Mouse (Mus musculus) inflammation-experienced regulatory T-cells (primary cell): ENCODE measurements around the gene Adam23. TPM values are rescaled to one million over a fixed set of nuclear protein-coding genes. Genes with fewer than 3 reads are reported as not detected.

Source experiments
- polyA plus RNA-seq, 2 experiments: library from polyadenylated mRNA; unstranded; fragments of 100-300 nt; shearing (Covaris generic); gene quantifications; one replicate each; pipeline ENCODE4 v1.2.1; 2017

Adam23 gene
- 1 to 10 TPM in 1 of 2 experiments, under 1 TPM in 1; 0.17 to 1.9 TPM for polyA plus RNA-seq

GRCm38 (mm10) chr1:63445656-63446046, at the start of gene Adam23:
Gene Adam23 (plus strand): TSS chr1:63445891.

GRCm38 (mm10) chr1:63615668-63616067, 170.0 kb downstream of the Adam23 start, which contains the start of gene Gm39653:
Gene Gm39653 (plus strand): TSS chr1:63615968.

Other genes starting within 250 kb of the Adam23 start
- gene Gpr1, start 231.3 kb upstream of the Adam23 start, polyA plus RNA-seq, result under 1 TPM; 0.37 to 0.38 TPM
- gene Zdbf2, start 172.6 kb upstream of the Adam23 start, polyA plus RNA-seq, result under 1 TPM; 0.07 to 0.48 TPM
- under 1 TPM in 1 of 2 experiments, not detected in 1; 0.43 TPM for gene Gm39653, start 170.1 kb downstream of the Adam23 start, polyA plus RNA-seq
- under 1 TPM; 0.04 to 0.11 TPM for gene Dytn, start 241.0 kb downstream of the Adam23 start, polyA plus RNA-seq